Mouse (Mus musculus): ENCODE measurements around the gene Sestd1.

Sestd1 gene

DNA sequence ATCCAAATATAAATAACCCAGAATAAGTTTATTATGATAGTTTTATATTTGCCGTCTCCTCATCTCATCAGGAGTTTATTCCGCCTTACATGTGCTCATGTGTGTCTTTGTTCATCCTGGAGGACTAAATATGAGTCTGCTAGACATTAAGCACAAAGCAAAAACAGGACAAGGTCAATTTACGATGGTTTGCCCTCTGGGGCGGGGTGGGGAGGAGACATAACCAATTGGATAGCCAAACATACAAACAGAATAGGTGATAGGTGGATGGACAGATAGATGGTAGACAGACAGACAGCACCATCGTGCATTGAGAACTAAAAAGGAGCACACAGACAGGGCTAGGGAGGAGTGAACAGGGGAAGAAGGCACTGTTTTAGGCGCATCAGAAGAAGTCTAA, 106.6 kb downstream of the Sestd1 start:
- no peak for DNase-seq (ENCODE audit: low read depth, low spot score)

DNA sequence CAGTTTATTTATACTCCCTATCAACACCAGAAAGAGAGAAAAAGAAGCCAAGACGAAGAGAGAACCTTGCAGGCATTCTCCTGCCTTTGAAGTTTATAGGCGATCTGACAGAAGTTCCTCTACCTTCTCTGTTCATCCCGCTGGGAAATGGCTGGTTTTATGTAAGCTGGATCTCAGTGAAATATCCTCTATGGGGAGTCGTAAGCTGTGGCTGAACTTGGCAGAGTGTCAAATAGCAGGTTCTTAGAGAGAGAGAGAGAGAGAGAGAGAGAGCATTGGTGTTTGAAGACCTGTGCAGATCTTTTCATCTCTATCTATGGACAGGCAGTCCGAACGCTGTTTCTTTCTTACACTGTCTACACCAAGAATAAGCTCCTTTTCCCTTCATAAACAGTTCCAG, 107.0 kb downstream of the Sestd1 start:
- DNase-seq (ENCODE audit: low read depth, low spot score) = no peak

GRCm38 (mm10) chr2:77172241-77172671, 108.1 kb downstream of the Sestd1 start:
- DNase-seq (ENCODE audit: low read depth, low spot score) = no peak

- peak; percentile 25 for DNase-seq (ENCODE audit: low read depth, low spot score)
Measured at GRCm38 (mm10) chr2:77171444-77172240, 108.8 kb downstream of the Sestd1 start.

DNA sequence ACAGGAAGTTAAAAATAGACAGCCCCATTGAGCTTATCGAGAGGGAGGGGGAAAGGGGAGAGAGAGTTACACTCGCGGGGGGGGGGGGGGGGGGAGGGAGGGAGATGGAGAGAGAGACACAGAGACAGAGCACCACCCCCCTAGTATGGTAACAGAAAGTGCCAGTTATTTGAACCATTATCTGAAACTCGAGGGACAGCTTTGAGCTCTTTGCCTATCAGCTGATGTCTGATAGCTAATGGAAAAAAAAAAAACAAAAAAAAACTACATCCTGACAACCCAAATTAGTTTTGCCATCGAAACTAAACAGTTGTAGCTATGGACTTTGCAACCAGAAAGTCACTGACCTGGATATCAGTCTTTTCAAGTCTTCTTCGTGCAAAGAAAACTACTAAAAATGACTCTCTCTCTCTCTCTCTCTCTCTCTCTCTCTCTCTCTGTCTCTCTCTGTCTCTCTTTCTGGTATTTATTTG, 109.7 kb downstream of the Sestd1 start, which contains the start of gene Ccdc141:
Ccdc141 (minus strand) TSS at position 4 of the 473 bp plus-strand sequence.
- DNase-seq (ENCODE audit: low read depth, low spot score) = no peak

DNA sequence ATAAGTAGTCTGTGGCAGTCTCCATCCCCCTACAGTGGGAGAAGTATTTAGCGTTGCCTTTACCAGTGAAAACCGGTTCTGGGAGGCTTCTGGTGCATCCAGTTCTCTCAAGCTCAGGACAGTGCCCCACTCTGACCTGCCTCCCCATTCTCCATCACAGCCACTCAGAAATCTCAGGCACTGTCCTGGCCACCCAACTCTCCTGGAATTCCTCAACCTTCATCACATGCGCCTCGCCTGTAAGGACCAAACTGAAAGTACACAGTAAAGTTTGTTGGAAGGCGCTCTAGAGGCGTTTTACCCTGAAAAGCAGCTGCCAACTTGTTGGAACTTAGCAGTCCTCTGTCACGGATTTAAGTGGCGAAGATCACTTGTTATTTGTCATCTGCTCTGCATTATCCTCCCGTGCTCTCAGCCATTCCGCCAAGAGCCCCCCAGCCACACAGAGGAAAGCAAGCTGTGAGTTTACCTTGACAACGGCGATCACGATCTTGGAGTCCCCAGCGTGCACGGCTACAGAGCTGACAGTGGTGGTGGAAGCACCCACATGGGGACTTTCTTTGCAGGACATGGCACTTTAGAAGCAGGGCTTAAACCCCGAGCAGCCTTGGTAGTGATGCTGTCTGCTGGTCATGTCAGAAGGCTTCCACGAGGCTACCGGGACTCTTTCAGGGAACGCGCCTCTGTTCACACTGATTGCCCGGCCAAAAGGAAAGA, 110.3 kb downstream of the Sestd1 start:
- DNase-seq (ENCODE audit: low read depth, low spot score) = peak; percentile 73

- DNase-seq (ENCODE audit: low read depth, low spot score) = no peak
Measured at GRCm38 (mm10) chr2:77169218-77169617, 111.2 kb downstream of the Sestd1 start.

GRCm38 (mm10) chr2:77168781-77169180, 111.6 kb downstream of the Sestd1 start:
- DNase-seq (ENCODE audit: low read depth, low spot score) = no peak

DNA sequence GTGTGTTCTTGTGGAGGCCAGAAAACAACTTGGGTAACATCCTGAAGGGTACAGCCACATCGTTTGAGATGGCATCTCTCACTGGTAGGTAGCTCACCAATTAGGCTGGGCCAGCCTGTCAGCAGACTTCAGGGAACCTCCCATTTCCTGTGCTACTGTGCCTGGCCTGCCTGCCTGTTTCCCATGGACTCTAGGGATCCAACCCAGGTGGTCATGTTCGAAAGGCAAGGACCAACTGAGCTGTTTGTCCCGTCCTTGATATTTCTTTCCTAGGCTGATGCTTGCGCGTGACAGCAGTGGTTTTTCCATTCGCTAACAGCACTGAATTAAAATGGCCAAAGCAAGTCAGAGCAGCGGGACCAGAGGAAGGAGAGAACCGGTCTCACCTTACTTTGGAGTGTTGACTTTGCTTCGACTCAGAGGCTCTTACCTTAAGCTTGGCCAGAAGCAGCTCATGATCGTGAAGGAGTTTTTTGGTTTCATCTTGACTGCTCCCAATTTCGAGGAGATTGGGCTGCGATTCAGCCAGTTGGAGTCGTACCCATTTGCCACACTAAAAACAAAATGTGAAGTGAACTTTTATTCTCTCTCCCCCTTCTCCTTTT, 112.2 kb downstream of the Sestd1 start:
- DNase-seq (ENCODE audit: low read depth, low spot score) = no peak

GRCm38 (mm10) chr2:77166366-77166765, 114.0 kb downstream of the Sestd1 start:
- DNase-seq (ENCODE audit: low read depth, low spot score) = no peak

DNA sequence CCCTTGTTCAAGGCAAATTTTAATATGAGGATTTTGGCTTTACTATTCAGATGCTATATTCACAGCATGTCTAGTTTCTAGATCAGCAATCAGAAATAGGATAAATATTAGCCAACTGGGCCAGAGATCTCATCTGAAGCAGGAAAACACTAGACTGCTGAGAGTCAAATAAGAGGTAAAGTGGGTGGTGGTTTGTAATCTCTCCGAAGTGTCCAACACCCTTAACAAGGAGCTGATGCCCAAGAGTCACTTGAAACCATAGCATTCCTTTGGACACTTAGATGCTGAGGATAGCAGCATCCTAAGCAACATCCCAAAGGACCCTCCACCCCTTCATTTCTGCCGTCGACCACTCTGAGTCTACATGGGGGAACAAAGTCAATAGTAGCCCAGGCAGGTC, 115.7 kb downstream of the Sestd1 start:
- no peak for DNase-seq (ENCODE audit: low read depth, low spot score)

DNA sequence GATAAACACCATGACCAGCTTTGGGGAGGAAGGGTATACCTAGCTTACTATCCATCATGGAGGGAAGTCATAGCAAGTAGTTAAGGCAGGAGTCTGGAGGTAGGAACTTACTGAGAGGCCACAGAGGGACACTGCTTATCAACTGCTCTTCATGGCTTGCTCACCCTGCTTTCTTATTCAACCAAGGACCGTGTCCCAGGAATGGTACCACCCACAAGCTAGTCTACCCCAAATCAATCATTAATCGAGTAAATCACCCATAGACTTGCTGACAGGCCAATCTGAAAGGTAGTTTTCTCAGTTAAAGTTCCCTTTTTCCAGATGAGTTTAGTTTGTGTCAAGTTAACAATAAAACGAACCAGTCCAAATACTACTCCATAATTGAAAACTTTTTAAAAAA, 117.0 kb downstream of the Sestd1 start:
- DNase-seq (ENCODE audit: low read depth, low spot score) = no peak

GRCm38 (mm10) chr2:77162135-77162534, 118.3 kb downstream of the Sestd1 start:
- DNase-seq (ENCODE audit: low read depth, low spot score) = no peak

DNA sequence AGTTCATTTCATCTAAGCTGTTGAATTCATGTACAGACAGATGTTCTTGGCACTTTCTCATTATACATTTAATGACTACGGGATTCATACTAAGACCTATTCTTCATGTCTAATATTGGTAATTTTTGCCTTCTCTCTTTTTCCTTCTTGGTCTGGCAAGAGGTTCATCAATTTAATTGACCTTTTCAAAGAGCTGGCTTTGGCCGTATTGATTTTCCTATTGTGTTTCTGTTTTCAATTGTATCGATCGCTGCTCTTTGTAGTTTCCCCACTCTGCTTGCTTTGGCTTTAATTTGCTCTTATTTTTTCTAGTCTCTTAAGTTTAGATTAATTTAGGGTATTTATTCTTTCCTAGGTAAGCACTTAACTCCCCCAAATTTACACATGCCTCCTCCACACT, 122.8 kb downstream of the Sestd1 start:
- no peak for DNase-seq (ENCODE audit: low read depth, low spot score)

GRCm38 (mm10) chr2:77154080-77154479, 126.3 kb downstream of the Sestd1 start:
- DNase-seq (ENCODE audit: low read depth, low spot score) = no peak

- no peak for DNase-seq (ENCODE audit: low read depth, low spot score)
Measured at GRCm38 (mm10) chr2:77151255-77151654, 129.1 kb downstream of the Sestd1 start.

DNA sequence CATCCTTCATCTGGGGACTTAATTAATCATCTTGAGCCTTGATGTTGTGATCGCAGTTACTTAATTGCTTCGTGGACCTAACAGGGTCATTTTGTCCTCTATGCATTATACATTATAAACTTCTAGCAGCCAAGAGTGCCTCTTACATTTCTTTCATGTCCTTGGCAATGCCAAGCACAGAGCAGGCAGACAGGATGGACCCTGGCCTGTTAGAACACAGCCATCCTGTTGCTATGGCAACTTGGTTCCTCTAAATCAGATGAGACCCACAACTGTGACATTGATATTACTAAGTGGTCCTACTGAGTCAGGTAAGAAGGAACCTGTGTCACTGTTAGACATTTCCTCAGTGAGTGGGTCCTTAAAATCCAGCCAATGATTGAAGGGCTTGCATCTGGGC, 130.8 kb downstream of the Sestd1 start:
- no peak for DNase-seq (ENCODE audit: low read depth, low spot score)

- DNase-seq (ENCODE audit: low read depth, low spot score) = no peak
Measured at GRCm38 (mm10) chr2:77148215-77148614, 132.2 kb downstream of the Sestd1 start.

- DNase-seq (ENCODE audit: low read depth, low spot score) = peak; percentile 39
Measured at GRCm38 (mm10) chr2:77146968-77147367, 133.4 kb downstream of the Sestd1 start.

GRCm38 (mm10) chr2:77146291-77146690, 134.1 kb downstream of the Sestd1 start:
- peak; percentile 34 for DNase-seq (ENCODE audit: low read depth, low spot score)

- DNase-seq (ENCODE audit: low read depth, low spot score) = no peak
Measured at GRCm38 (mm10) chr2:77143536-77143935, 136.9 kb downstream of the Sestd1 start.

DNA sequence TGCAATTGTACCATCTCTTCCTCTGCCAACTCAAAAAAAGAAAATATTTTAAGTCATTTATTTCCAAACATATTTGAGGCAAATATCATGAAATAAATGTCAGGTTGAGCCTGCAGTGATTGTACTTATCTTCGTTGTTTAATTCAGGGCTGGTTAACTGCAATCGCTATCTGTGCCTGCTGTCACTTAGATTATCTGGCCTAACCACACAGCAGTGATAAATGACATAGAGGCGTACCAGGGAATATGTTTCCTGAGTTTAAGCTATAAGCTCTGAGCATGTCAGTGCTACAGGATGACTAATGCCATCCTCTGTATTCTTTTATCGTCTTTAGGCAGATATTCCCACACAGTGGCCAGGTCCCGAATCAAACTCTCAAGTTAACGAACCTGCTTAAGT, 141.5 kb downstream of the Sestd1 start:
- no peak for DNase-seq (ENCODE audit: low read depth, low spot score)
